Mouse (Mus musculus) neural tube, embryonic 15.5 days (tissue): ENCODE results near the gene Zpbp2. TPM values are rescaled to one million over a fixed set of nuclear protein-coding genes. Genes with fewer than 3 reads are reported as not detected.

ENCODE experiments used
- ATAC-seq: fragments of 200-750 bp; cut with Nextera tagmentation; 2 replicates; pipeline ENCODE4 v1.8.0; 2017; ENCODE audit warnings: mild to moderate bottlenecking, moderate TSS enrichment, moderate library complexity; ENCODE audit not compliant: low FRiP score
- H3K27ac ChIP-seq: fragments of 300-500 bp; sonication (generic); replicated peaks from 2 replicates; pipeline ENCODE4 v1.5.1; 2015; ENCODE audit warnings: mild to moderate bottlenecking, inconsistent platforms
- H3K27me3 ChIP-seq: fragments of 300-500 bp; sonication (generic); replicated peaks from 2 replicates; pipeline ENCODE4 v1.6.1; 2015; ENCODE audit warnings: inconsistent platforms
- H3K36me3 ChIP-seq: fragments of 300-500 bp; sonication (generic); 2 replicates; pipeline ENCODE4 v1.6.1; 2015; ENCODE audit warnings: inconsistent platforms
- H3K4me1 ChIP-seq: fragments of 300-500 bp; sonication (generic); 2 replicates; pipeline ENCODE4 v1.6.1; 2015; ENCODE audit warnings: inconsistent platforms
- H3K4me2 ChIP-seq: fragments of 300-500 bp; sonication (generic); 2 replicates; pipeline ENCODE4 v1.6.1; 2015; ENCODE audit warnings: inconsistent platforms, mild to moderate bottlenecking, moderate library complexity
- H3K4me3 ChIP-seq: fragments of 300-500 bp; sonication (generic); replicated peaks from 2 replicates; pipeline ENCODE4 v1.5.1; 2015; ENCODE audit warnings: mild to moderate bottlenecking, inconsistent platforms
- H3K9ac ChIP-seq: fragments of 300-500 bp; sonication (generic); replicated peaks from 2 replicates; pipeline ENCODE4 v1.6.1; 2015; ENCODE audit warnings: mild to moderate bottlenecking, inconsistent platforms
- H3K9me3 ChIP-seq: fragments of 300-500 bp; sonication (generic); replicated peaks from 2 replicates; pipeline ENCODE4 v1.6.1; 2016; ENCODE audit warnings: inconsistent platforms
- WGBS: fragments of 180-500 bp; shearing (Covaris S2); methylation state at CpG from one replicate; pipeline ENCODE4 v1.1.7; 2015; ENCODE audit warnings: mixed read lengths; 5-methylcytosine and 5-hydroxymethylcytosine counted together
- polyA plus RNA-seq: library from polyadenylated mRNA; unstranded; fragments of >200 nt; fragmentation: Nextera tagmentation; extraction: Ambion mirVana; gene quantifications from 2 replicates; pipeline ENCODE4 v1.2.1, GENCODE M21; 2015

Zpbp2 gene
- polyA plus RNA-seq, 1 experiment from 2014 or later, result not detected

DNA sequence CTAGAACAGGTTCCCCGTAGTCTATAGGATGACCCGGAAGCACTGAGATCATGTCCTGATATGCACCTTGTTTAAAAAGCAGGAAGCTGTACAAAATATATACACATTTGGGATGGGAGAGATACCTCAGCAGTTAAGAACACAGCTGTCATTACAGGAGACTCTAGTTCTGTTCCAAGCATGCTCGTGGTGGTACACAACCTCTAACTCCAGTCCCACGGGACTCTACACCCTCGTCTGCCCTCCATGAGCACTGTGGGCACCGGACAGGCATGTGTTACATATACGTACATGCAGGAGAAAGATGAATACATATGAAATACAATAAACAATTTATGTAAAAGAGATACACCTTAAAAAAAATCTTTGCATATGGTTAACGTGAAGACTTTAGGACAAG, 8.3 kb upstream of the Zpbp2 start:
- Histone ChIP-seq H3K4me1 (peaks cover 10% of the 10 kb centered on the region), H3K4me3 (no peak overlapping the region), H3K4me2 (no peak overlapping the region), H3K9ac (no peak overlapping the region), H3K27me3 (peaks cover 53% of the 10 kb centered on the region), H3K36me3 (no peaks in the 10 kb centered on the region), H3K27ac (no peak overlapping the region), H3K9me3 (no peaks in the 10 kb centered on the region)
- ATAC-seq, result no peak
- WGBS, result 71% methylated on average over 8 of the region's 8 CpGs

DNA sequence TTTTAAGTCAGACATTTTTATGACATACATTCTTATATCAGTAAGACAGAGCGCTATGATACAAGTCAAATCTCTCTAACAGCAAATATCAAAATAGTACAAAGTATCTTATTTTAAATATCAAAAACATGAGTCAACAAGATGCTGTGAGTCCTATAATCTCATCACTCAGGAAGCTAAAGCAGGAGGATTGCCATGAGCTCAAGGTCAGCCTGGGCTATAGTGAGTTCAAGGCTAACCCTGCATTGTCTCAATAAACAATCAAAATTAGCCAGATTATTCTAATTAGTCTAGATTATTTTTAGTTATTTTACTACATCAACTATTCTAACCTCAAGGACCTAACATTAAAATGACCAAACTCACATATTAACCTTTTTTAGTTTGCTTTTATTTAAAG, 7.5 kb upstream of the Zpbp2 start:
- Histone ChIP-seq H3K4me1 (peaks cover 10% of the 10 kb centered on the region), H3K36me3 (no peaks in the 10 kb centered on the region), H3K27me3 (peaks cover 58% of the 10 kb centered on the region), H3K4me2 (no peak overlapping the region), H3K9me3 (no peaks in the 10 kb centered on the region), H3K27ac (no peak overlapping the region), H3K4me3 (no peak overlapping the region), H3K9ac (no peak overlapping the region)
- no peak for ATAC-seq
- 88% methylated on average over 1 of the region's 1 CpGs for WGBS

DNA sequence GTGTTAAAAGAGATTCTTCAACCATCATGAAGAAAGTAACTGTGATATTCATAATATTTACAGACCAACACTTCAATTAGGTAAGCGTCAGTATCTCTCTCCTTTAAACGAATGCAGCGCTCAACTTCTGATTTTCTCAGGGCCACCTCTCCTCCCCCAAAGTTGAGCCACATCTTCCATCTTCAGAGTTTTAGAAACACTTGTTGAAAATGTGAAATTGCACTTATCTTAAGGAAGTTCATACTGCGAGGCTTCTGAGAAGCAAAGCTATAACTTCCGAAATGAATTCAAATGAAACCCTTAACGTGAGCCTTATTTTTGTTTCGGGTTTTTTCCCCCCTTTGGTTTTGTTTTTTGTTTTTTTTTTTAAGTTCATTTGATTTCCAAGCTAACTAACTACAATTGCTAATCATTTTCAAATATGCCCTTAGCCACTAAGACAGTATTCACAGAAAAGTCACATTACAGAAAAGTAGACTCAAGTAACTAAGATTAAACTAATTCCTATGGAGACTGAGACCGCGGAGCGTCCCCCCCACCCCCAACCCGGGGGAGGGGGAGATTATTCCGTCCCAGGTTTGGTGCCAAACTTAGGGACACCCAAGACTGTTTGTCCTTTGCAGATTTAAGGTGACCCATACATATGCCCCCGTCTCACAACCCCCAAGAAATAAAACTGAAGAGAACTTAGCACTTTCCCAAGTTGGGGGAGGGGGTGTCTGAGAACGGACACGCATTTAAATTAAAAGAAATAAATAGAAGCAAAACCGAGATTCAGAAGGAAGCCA, 5.8 kb upstream of the Zpbp2 start:
- no peaks in the 10 kb centered on the region for H3K36me3 ChIP-seq
- no peaks in the 10 kb centered on the region for H3K9me3 ChIP-seq
- peak overlapping the region; percentile 49 for H3K4me3 ChIP-seq
- no peak overlapping the region for H3K27ac ChIP-seq
- no peak for ATAC-seq
- H3K4me2 ChIP-seq, result peak overlapping the region; percentile 96
- WGBS, result 3% methylated on average over 16 of the region's 16 CpGs
- peaks cover 74% of the 10 kb centered on the region for H3K27me3 ChIP-seq
- peaks cover 10% of the 10 kb centered on the region for H3K4me1 ChIP-seq
- peak overlapping the region; percentile 47 for H3K9ac ChIP-seq

DNA sequence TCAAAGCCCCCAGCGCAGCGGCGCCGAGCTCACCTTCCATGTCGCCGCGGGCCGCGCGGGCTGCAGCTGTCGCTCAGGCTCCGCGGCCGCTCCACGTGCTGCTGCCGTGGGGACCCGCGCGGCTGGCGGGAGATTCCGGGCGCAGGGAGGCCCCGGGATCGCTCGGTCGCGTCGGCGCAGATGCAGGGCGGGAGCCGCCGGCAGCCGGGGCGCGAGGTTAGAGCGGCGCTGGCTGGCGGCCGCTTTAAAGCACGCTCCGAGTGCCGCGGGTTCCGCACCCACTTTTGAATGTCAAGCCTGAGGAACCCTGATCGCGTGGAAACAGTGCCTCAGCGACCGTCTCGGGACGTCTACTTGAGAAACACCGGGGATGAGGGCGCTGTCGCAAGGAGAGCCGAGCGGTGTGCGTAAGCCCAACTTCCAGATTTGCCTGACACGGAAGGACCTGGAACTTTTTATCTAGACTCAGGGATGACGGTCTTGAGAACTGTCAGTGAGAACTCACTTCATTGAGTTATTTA, 5.1 kb upstream of the Zpbp2 start, which contains the start of gene Ikzf3:
Gene Ikzf3, minus strand, starts transcription at position 321 of the 521 bp plus-strand sequence.
- Histone ChIP-seq H3K9me3 (no peaks in the 10 kb centered on the region), H3K4me3 (peak within 1 kb of the TSS; percentile 49), H3K4me1 (peaks cover 15% of the 10 kb centered on the region), H3K27ac (no peak within 1 kb of the TSS), H3K9ac (peak within 1 kb of the TSS; percentile 47), H3K36me3 (no peaks in the 10 kb centered on the region), H3K27me3 (peaks cover 78% of the 10 kb centered on the region), H3K4me2 (peak within 1 kb of the TSS; percentile 96)
- under 1% methylated on average over 58 of the region's 58 CpGs for WGBS
- no peak for ATAC-seq

DNA sequence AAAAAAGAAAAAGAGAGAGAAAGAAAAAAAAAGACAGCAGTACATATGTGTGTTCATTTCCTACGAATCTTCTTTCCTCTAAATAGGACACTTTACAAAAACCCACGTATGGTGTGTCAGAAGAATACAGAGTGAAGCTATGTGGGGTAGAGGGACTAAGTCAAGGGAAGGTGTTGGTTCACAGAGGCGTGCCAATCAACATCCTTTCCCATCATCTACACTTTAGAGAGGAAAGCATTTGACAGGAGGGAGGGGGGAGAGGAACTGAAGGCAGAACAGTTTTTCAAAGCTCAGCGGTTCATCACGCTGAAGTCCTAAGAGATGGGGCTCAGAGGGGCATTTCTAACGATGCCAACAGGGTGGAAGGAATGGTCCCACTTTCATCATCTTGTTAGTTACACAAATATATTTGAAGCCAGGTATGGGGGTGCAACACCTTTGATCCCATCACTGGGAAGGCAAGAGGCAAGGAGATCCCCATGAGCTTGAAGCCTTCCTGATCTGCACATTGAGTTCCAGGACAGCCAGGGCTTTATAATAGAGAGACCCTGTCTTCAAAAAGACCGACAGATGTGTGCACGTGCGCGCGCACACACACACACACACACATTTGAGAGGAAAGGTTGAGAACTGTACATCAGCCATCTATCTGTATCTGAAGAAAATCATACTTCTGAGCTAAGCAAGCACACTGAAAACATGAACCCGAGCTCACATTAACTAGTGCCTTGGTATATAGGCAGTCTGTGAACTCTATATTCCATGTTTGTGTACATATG, 4.2 kb upstream of the Zpbp2 start:
- peaks cover 74% of the 10 kb centered on the region for H3K27me3 ChIP-seq
- no peak overlapping the region for H3K27ac ChIP-seq
- no peak overlapping the region for H3K4me2 ChIP-seq
- H3K36me3 ChIP-seq, result no peaks in the 10 kb centered on the region
- WGBS, result 44% methylated on average over 12 of the region's 12 CpGs
- H3K9ac ChIP-seq, result no peak overlapping the region
- peaks cover 20% of the 10 kb centered on the region for H3K4me1 ChIP-seq
- H3K4me3 ChIP-seq, result no peak overlapping the region
- ATAC-seq, result no peak
- H3K9me3 ChIP-seq, result no peaks in the 10 kb centered on the region

DNA sequence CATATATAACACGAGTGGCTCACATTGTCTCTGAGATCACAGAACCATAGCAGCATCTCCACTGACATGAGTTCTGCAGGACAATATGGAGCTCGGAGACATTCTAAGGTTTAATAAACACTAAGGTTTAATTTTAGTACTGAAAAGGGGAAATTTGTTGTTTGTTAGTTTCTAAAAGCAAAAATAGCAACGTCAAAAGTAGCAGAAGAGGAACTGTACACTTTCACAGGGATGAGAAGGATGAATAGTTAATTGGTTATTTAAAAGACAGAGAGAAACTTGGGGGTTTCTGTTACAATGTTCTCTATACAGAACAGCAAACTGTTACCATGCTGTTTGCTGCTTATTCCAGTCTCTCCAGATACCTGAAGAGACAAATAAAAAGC, 3.6 kb upstream of the Zpbp2 start:
- no peak overlapping the region for H3K4me2 ChIP-seq
- peaks cover 20% of the 10 kb centered on the region for H3K4me1 ChIP-seq
- no peak overlapping the region for H3K27ac ChIP-seq
- peaks cover 68% of the 10 kb centered on the region for H3K27me3 ChIP-seq
- 59% methylated on average over 3 of the region's 3 CpGs for WGBS
- no peak overlapping the region for H3K4me3 ChIP-seq
- H3K9me3 ChIP-seq, result no peaks in the 10 kb centered on the region
- no peaks in the 10 kb centered on the region for H3K36me3 ChIP-seq
- H3K9ac ChIP-seq, result no peak overlapping the region
- no peak for ATAC-seq

DNA sequence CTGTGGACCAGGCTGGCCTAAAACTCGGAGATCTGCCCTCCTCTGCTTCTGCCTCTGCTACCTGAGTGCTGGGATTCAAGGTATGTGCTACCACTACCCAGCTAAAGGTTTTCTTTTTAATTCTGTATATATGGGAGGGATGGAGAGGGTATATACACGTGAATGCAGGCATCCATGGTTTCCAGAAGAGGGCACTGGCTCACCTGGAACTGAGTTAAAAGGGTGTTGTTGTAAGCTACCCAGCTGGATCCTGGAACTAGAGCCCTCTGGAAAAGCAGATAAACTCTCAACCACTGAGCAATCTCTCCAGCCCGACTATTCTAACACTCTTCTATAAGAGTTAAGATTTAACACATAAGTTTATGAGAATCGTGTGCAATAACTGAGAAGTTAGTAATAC, 1.5 kb upstream of the Zpbp2 start:
- Histone ChIP-seq H3K4me1 (peaks cover 20% of the 10 kb centered on the region), H3K9me3 (no peaks in the 10 kb centered on the region), H3K27me3 (peaks cover 53% of the 10 kb centered on the region), H3K27ac (no peak overlapping the region), H3K4me2 (no peak overlapping the region), H3K4me3 (no peak overlapping the region), H3K9ac (no peak overlapping the region), H3K36me3 (no peaks in the 10 kb centered on the region)
- no peak for ATAC-seq
- 69% methylated on average over 4 of the region's 4 CpGs for WGBS

DNA sequence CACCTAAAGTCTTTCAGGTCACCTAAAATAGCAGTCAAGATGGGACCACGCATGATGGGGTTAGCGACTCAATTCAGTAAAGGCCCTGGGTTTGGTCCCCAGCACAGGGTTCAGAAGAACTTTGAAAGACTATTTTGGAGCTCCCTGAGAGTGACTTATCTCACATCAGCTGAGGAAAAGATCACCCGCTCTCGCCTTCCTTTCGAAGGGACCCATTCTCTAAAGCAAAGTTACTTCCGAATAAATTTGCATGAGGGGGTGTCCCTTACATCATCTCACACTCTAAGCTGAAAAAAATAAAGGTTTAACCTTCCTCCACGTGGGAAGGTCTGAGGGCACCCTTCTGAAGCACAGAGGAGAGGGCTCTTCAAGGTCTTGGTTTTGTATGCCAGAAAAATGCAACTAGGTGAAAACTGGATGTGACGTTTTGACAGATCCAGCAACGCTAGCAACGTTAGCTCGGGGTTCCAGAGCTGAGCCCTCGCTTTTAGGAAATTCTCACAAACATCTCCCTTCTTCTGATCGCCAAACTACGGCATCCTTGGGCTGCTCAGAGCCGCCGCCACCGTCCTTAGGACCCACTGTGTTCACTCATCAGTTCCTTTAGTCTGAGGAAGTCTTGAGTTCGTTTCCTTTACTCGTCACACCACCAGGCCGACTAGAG, 454 bp upstream of the Zpbp2 start:
- no peaks in the 10 kb centered on the region for H3K9me3 ChIP-seq
- 0 out of 2 replicates have a peak overlapping the region, but pooled peaks have one; percentile 91 for H3K27ac ChIP-seq
- H3K4me1 ChIP-seq, result peaks cover 17% of the 10 kb centered on the region
- peaks cover 50% of the 10 kb centered on the region for H3K27me3 ChIP-seq
- ATAC-seq, result peak; percentile 4; the same call in 1 of the 2 replicates
- peak overlapping the region; percentile 48 for H3K9ac ChIP-seq
- H3K4me2 ChIP-seq, result peak overlapping the region; percentile 71
- WGBS, result 23% methylated on average over 20 of the region's 20 CpGs
- H3K4me3 ChIP-seq, result peak overlapping the region; percentile 61
- H3K36me3 ChIP-seq, result no peaks in the 10 kb centered on the region

DNA sequence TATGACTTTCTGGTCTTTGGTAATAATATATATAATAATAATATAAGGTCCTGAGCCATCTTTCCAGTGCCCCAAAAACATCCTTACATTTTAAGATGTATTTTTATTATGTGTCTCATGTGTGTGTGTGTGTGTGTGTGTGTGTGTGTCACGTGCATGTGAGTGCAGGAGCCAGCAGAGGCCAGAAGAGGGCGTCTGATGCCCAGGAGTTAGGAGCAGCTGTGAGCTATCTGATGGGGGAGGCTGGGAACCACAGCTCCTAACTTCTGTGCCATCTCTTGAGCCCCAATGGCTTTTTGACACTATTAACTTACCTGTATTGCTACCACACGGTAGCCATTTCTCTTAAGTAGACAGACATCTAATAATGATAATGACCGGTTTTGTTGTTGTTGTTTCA, 3.1 kb downstream of the Zpbp2 start:
- no peak overlapping the region for H3K4me2 ChIP-seq
- WGBS, result 93% methylated on average over 4 of the region's 4 CpGs
- peaks cover 10% of the 10 kb centered on the region for H3K4me1 ChIP-seq
- H3K9ac ChIP-seq, result no peak overlapping the region
- H3K27ac ChIP-seq, result no peak overlapping the region
- no peaks in the 10 kb centered on the region for H3K9me3 ChIP-seq
- no peak for ATAC-seq
- no peak overlapping the region for H3K4me3 ChIP-seq
- H3K36me3 ChIP-seq, result no peaks in the 10 kb centered on the region
- peaks cover 19% of the 10 kb centered on the region for H3K27me3 ChIP-seq

DNA sequence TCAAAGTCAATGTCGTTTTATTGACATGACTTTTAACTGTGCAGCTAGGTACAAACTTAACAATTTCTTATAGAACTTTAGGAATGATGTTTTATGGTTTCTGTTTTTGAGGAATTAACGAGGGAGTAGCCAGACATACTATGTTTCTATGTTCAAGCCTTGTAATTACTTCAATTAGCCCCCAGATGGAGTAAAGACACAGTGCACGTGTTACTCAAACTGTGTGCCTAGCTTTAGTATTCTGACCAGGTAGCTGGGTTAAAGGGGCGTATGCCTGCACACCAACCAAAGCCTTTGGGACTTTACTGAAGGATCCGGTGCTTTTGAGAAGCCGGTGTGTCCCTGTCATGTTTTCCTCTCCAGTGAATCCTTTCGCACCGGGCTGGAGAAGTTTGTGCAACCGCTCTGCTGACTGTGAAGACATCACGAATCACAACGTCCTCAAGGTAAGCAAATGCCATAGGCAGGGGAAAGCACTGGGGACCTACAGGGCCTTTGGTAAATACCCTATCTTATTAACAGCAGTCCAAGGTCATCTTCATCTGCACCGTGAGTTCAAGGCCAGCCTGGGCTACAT, 4.3 kb downstream of the Zpbp2 start:
- Histone ChIP-seq H3K4me1 (peaks cover 10% of the 10 kb centered on the region), H3K9ac (no peak overlapping the region), H3K9me3 (no peaks in the 10 kb centered on the region), H3K36me3 (no peaks in the 10 kb centered on the region), H3K4me3 (no peak overlapping the region), H3K27ac (no peak overlapping the region), H3K27me3 (peaks cover 6% of the 10 kb centered on the region), H3K4me2 (no peak overlapping the region)
- 64% methylated on average over 12 of the region's 12 CpGs for WGBS
- no peak for ATAC-seq

DNA sequence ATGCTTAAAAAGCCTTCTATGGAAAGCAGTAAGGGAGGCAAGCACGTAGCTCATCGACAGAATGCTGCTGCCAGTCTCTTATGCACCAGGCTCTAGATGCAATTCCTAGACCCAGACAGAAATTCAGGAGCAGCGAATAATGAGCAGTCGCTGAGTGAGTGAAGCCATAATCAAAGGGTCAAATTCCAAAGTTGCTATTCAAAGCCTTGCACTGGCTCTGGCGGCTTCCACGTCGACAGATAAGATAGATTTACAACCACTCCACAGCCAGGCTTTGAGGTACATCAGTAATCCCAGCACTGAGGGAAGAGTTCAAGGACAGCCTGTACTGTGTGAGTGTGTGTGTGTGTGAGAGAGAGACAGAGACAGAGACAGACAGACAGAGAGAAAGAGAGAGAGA, 10.0 kb downstream of the Zpbp2 start:
- H3K9ac ChIP-seq, result no peak overlapping the region
- ATAC-seq, result no peak
- no peak overlapping the region for H3K4me3 ChIP-seq

More for the DNA sequence above, 10.0 kb downstream of the Zpbp2 start:
- Histone ChIP-seq H3K4me2 (no peak overlapping the region), H3K27me3 (0 out of 2 replicates have a peak, but pooled peaks cover 3% of the 10 kb centered on the region), H3K36me3 (no peaks in the 10 kb centered on the region), H3K4me1 (no peaks in the 10 kb centered on the region), H3K9me3 (no peaks in the 10 kb centered on the region), H3K27ac (no peak overlapping the region)
- WGBS, result 29% methylated on average over 7 of the region's 7 CpGs
